23 mouse cellular contexts compared by ENCODE assay signal in genomic region chr16:11741951-11742350, GRCm38 (mm10).
DNase-seq lines count a peak whose midpoint lies in the region; TF ChIP-seq lines count a peak whose summit lies in the region.
"Had no signal": no experiment of that assay in that cellular context is flagged by ENCODE, and none has a peak within 500 bp of the region (broad histone marks: within the 10 kb centered on the region; RNA-seq: fewer than 3 reads in every experiment).

No protein-coding gene starts in this region.

- TF ChIP-seq CTCF in E14TG2a.4 (conservative IDR thresholded peaks at IDR 0.05; ENCODE audit: low read length): no peak
- no peak for TF ChIP-seq CTCF in kidney, adult 2 months (conservative IDR thresholded peaks at IDR 0.05; ENCODE audit: insufficient read depth, insufficient read length, low read depth, low read length)

- H3K4me1 ChIP-seq in E14TG2a.4 (replicated peaks; ENCODE audit: low read depth, low read length): peaks cover 69% of the 10 kb centered on the region
- peaks cover 13% of the 10 kb centered on the region; the same call in 1 of the 2 replicates for H3K4me1 ChIP-seq in kidney, adult 2 months (ENCODE audit: control insufficient read depth, insufficient read depth, low read length)
- H3K4me1 ChIP-seq: embryonic facial prominence, embryonic 12.5 days; embryonic facial prominence, embryonic 15.5 days; heart, embryonic 12.5 days; heart, embryonic 15.5 days; hindbrain, embryonic 10.5 days; hindbrain, embryonic 13.5 days had no signal

- no peak overlapping the region for H3K27ac ChIP-seq in kidney, adult 2 months (ENCODE audit: insufficient read depth, low read depth, low read length)
- H3K27ac ChIP-seq: embryonic facial prominence, embryonic 12.5 days; embryonic facial prominence, embryonic 15.5 days; heart, embryonic 15.5 days; hindbrain, embryonic 10.5 days; hindbrain, embryonic 13.5 days had no signal

- 73% methylated on average over 5 of the region's 5 CpGs for WGBS in kidney, adult 2 months

- H3K4me3 ChIP-seq in E14TG2a.4 (replicated peaks; ENCODE audit: low read length): 0 out of 2 replicates have a peak overlapping the region, but pooled peaks have one; percentile 10
- H3K4me3 ChIP-seq in kidney, adult 2 months (ENCODE audit: insufficient read depth, low read depth, low read length): no peak overlapping the region
- H3K4me3 ChIP-seq: embryonic facial prominence, embryonic 12.5 days; embryonic facial prominence, embryonic 15.5 days; heart, embryonic 12.5 days; heart, embryonic 15.5 days; hindbrain, embryonic 10.5 days; hindbrain, embryonic 13.5 days had no signal

- H3K36me3 ChIP-seq in E14TG2a.4 (ENCODE audit: insufficient read depth, low read length): no peaks in the 10 kb centered on the region
- H3K36me3 ChIP-seq in kidney, adult 2 months (ENCODE audit: control insufficient read depth, insufficient read depth, low read length): no peaks in the 10 kb centered on the region; the same call in 1 of the 2 replicates
- H3K36me3 ChIP-seq: embryonic facial prominence, embryonic 12.5 days; embryonic facial prominence, embryonic 15.5 days; heart, embryonic 12.5 days; heart, embryonic 15.5 days; hindbrain, embryonic 10.5 days; hindbrain, embryonic 13.5 days had no signal

- DNase-seq in layer of hippocampus, adult 11-12 months (ENCODE audit: low spot score): peak; percentile 15
- DNase-seq in layer of hippocampus, postnatal 10 days (ENCODE audit: low spot score in 2 of 2): no peak
- peak; percentile 16 for DNase-seq in retina, postnatal 1 day
- no peak for DNase-seq in retina, embryonic 14.5 days (ENCODE audit: low spot score)
- peak; percentile 54 for DNase-seq in brain, adult 2 months (ENCODE audit: low read depth, low spot score)
- no peak for DNase-seq in kidney, adult 2 months
- DNase-seq: adrenal gland, postnatal 10 days; adrenal gland, postnatal 36 days; cerebellum, adult 11 months; cerebellum, adult 9-11 months; cerebellum, postnatal 25 days; forebrain, postnatal 0 days; gastrocnemius, postnatal 10 days; heart, postnatal 10 days; heart, postnatal 36 days had no signal

- no peak for TF ChIP-seq POLR2A in kidney, adult 2 months (IDR thresholded peaks at IDR 0.05; ENCODE audit: low read depth, low read length)

- no peaks in the 10 kb centered on the region for H3K27me3 ChIP-seq in E14TG2a.4 (ENCODE audit: insufficient read depth, low read length)
- H3K27me3 ChIP-seq in kidney, adult 2 months (replicated peaks; ENCODE audit: control insufficient read depth, insufficient read depth, low read length): no peaks in the 10 kb centered on the region
- H3K27me3 ChIP-seq: embryonic facial prominence, embryonic 12.5 days; embryonic facial prominence, embryonic 15.5 days; heart, embryonic 12.5 days; heart, embryonic 15.5 days; hindbrain, embryonic 13.5 days; Patski had no signal

- no peaks in the 10 kb centered on the region for H3K9me3 ChIP-seq in E14TG2a.4 (ENCODE audit: low read length)
- H3K9me3 ChIP-seq: embryonic facial prominence, embryonic 12.5 days; embryonic facial prominence, embryonic 15.5 days; heart, embryonic 12.5 days; heart, embryonic 15.5 days; hindbrain, embryonic 10.5 days; hindbrain, embryonic 13.5 days had no signal

Comparison
In these comparisons a context has a peak if more than half of its experiments do, and no peak if none do; other contexts are left out.
1. DNase-seq: peak in layer of hippocampus, adult 11-12 months (single experiment), retina, postnatal 1 day (single experiment) and brain, adult 2 months (single experiment); none in layer of hippocampus, postnatal 10 days (0 of 2), retina, embryonic 14.5 days (single experiment) and kidney, adult 2 months (single experiment).